Mouse (Mus musculus): ENCODE data around the gene Rxra. TPM values are rescaled to one million over a fixed set of nuclear protein-coding genes. Genes with fewer than 3 reads are reported as not detected.

Rxra gene
- 7.6 and 8.4 TPM in 2 replicates for total RNA-seq (2017)

DNA sequence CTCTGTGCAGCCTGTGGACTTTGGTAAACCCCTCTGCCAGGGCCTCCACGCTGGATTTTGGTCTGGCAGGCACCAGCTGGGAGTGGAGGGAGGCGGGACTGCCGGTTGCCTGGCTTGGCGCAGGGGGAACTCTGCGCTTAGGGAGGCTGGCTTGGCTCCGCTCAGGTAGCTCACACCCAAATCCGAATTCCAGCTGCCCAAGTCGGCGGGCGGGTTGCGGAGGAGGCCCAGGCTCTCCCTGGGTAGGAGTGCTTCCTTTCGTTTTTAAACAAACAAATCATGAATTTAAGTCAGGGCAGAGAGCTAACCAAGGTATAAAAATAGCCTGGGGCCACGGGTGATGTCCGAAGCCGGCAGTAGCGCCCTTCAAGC, at the start of gene Rxra:
TSS of gene Rxra (plus strand) at position 335 of the 372 bp plus-strand sequence.
- ATAC-seq (replicated peaks in 1 of 2; ENCODE audit: insufficient read depth in 1 of 2, low FRiP score in 2 of 2, low TSS enrichment in 1 of 2, low read depth in 1 of 2, poor library complexity in 2 of 2, severe bottlenecking in 2 of 2), result peak in 1 of 2 experiments; percentile 43; a peak in 2 of 4 replicates

DNA sequence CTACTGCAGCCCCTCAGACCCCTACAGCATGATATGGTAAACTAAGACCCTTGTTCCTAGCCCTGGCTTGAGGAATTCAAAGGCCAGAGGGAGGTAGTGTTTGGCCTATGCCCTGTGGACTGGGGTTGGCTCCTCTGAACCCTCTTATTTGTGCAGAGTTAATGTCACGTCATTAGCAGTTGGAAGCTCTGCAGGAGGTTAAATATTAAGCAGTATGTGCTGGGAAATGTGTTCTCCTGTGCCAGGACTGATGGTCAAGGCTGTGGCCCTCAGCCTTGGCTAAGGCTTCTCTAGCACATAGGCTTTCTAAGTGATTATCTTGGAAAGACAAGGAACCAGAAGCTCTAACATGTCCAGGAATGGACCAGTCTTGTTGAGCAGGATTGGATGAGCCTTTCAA, 49.6 kb upstream of the Rxra start:
- ATAC-seq (replicated peaks in 1 of 2; ENCODE audit: insufficient read depth in 1 of 2, low FRiP score in 2 of 2, low TSS enrichment in 1 of 2, low read depth in 1 of 2, poor library complexity in 2 of 2, severe bottlenecking in 2 of 2), result no peak

DNA sequence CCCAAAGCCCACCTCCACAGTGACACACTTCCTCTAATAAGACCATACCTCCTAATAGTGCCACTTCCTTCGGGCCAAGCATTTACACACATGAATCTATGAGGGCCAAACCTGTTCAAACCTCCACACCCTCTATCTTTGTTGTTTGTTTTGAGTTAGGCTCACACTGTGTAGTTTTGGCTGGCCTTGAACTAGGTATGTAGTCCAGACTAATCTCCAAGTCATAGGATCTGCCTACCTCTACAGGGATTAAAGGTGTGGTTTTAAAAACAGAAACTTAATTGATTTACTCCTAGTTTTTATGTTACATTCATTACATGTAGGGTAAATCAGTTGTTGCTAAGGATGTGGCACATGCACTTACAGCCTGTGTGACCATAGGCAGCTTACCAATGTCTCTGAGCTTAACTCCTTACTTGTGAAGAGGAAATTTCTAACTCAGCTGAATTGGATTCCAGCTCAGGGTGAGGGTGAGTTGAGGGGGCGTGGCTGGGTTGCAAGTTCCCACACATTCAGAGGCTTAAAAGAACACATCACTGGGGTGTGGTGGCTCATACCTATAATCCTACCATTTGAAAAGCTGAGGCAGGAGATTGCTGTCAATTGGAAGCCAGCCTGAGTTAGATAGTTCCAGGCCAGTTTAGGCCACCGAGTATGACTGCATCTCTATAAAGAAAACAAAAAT, 45.5 kb upstream of the Rxra start:
- no peak for ATAC-seq (replicated peaks in 1 of 2; ENCODE audit: insufficient read depth in 1 of 2, low FRiP score in 2 of 2, low TSS enrichment in 1 of 2, low read depth in 1 of 2, poor library complexity in 2 of 2, severe bottlenecking in 2 of 2)

DNA sequence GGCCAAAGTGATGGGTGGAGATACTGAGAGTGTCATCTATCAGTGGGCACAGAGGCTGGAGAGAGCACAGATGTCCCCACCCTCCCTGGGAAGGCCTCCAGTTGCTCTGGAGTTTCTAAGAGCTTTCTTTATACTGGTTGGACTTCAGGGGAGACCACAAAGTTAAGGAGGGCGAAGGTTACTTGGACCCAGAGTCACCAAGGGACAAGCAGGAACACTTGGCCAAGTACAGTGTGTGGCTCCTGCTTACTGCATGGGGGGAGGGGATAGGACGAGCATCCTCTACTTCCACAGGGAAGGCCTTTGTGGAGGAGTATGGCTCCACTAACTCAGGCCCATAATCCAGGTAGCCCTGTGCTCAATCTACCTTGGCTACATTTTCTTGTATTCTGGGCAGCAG, 42.8 kb upstream of the Rxra start:
- ATAC-seq (replicated peaks in 1 of 2; ENCODE audit: insufficient read depth in 1 of 2, low FRiP score in 2 of 2, low TSS enrichment in 1 of 2, low read depth in 1 of 2, poor library complexity in 2 of 2, severe bottlenecking in 2 of 2), result no peak

DNA sequence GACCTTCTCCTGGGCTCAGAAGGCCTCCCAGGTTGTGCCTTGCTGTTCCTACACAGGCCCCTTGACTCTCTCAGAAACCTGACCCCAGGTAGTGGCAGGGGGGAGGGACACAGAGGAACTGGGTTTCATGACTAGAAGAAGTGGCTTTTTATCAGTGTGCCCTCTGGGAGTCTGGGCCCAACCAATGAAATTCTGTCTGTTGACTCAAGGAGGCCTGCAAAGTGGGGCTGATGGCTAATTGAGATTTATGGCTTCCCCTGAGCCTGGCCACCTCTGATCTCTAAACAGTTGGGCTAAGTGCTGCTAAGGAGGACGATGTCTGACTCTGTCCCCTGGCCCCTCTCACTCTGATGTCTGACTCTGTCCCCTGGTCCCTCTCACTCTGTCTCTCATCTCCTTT, 42.2 kb upstream of the Rxra start:
- 0 out of 4 replicates have a peak, but pooled peaks of 1 of the 2 experiments have one; percentile 9 for ATAC-seq (replicated peaks in 1 of 2; ENCODE audit: insufficient read depth in 1 of 2, low FRiP score in 2 of 2, low TSS enrichment in 1 of 2, low read depth in 1 of 2, poor library complexity in 2 of 2, severe bottlenecking in 2 of 2)

DNA sequence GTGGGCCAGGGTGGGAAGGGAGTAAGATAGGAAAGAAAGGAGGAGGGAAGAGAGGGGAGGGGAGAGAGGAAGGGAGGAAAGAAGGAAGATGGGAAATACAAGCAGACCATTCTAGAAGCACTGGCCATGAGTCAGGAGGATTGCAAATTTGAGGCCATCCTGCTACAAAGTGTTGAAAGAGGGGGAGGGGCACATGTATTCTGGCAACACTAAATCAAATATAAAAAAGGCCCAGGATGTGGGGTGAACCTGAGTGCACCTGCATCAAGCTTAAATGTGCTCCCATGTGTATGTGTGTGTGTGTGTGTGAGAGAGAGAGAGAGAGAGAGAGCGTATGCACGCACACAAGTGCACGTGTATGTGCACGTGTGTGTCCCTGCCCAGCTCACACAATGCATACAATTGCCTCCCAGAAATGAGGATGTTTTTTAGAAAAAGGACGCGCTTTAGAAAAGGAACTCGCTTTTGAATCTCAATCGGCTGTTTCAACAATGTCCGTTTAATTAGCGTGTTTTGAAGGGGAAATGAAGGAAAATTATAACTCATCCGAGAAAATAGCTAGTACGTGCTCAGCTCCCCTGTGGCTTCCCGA, 41.0 kb upstream of the Rxra start:
- ATAC-seq (replicated peaks in 1 of 2; ENCODE audit: insufficient read depth in 1 of 2, low FRiP score in 2 of 2, low TSS enrichment in 1 of 2, low read depth in 1 of 2, poor library complexity in 2 of 2, severe bottlenecking in 2 of 2), result no peak

DNA sequence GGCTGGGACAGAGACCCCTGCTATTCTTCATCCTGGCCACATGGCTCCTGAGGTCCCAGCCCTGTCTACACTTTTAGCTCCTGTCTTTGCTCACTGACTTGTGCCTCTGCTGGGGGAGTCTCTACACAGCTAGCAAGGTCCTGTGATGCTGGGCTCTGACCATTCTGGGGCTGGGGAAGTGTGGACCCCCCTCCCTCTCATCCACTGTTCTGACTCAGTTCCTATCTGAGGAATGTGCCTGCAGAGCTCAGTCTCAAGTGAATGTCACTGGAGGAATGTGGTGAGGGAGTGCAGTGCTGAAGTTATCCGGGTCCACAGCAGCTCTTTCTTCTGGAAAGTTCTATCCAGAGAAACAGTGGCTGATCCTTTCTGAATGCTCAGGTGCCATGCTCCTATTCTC, 39.4 kb upstream of the Rxra start:
- no peak for ATAC-seq (replicated peaks in 1 of 2; ENCODE audit: insufficient read depth in 1 of 2, low FRiP score in 2 of 2, low TSS enrichment in 1 of 2, low read depth in 1 of 2, poor library complexity in 2 of 2, severe bottlenecking in 2 of 2)

DNA sequence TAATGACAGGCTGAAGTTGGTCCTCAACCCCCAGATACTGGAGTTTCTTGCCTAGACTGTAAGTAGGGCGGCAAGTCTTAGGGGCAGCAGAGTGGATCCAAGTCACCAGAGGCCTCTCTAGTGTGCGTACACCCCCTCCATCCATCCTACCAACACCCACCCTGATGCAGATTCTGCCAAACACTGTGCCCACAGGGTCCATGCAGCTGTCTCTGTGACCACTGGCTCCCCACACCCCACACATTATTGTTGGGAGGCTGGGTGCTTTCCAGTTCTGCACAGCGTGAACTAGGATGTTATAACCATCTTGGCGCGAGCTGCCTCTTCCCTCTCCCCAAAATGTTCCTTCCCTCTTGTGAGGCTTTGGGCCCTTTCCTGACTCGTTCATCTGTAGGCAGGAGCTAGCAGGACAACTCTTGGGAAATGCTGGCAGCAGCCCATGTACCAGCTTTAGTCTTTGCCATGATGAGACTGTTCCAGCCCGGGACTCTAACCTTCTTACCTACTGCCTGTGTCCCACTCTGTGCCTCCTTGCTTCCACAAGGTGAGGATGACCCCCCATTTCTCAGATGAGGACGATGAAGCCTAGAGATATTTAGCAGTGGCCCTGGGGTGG, 38.9 kb upstream of the Rxra start:
- ATAC-seq (replicated peaks in 1 of 2; ENCODE audit: insufficient read depth in 1 of 2, low FRiP score in 2 of 2, low TSS enrichment in 1 of 2, low read depth in 1 of 2, poor library complexity in 2 of 2, severe bottlenecking in 2 of 2), result no peak

DNA sequence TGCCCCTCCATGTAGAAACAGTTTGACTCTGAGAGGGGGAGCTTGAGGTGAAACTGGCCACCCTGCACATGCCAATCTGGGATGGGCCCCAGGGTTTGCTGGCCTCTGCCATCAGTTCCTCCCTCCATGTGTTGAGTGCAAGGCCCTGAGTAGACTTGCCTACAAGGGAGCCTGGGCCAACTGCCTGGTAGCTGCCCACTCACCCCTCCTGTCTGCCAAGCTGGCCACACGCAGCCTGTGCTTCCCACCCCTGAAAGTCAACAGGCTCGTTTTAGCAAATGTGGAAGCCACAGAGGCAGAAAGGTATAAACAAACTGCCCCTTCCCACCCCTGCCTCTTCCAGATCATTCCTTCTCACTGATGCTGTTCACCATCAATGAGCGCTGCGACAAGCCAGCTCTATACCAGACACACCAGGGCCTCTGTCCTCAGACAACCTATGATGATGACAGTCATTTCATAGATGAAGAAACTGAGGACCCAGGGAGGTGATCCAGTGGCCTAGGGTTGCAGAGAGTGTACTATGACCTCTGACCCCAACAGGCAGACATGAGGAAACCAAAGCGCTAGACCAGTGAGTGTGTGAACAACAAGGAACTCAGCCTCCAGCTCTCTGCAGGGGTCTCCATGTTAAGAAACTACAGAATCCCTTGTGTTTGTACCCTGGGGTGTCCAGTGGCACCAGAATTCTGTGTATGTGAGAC, 36.5 kb upstream of the Rxra start:
- no peak for ATAC-seq (replicated peaks in 1 of 2; ENCODE audit: insufficient read depth in 1 of 2, low FRiP score in 2 of 2, low TSS enrichment in 1 of 2, low read depth in 1 of 2, poor library complexity in 2 of 2, severe bottlenecking in 2 of 2)

DNA sequence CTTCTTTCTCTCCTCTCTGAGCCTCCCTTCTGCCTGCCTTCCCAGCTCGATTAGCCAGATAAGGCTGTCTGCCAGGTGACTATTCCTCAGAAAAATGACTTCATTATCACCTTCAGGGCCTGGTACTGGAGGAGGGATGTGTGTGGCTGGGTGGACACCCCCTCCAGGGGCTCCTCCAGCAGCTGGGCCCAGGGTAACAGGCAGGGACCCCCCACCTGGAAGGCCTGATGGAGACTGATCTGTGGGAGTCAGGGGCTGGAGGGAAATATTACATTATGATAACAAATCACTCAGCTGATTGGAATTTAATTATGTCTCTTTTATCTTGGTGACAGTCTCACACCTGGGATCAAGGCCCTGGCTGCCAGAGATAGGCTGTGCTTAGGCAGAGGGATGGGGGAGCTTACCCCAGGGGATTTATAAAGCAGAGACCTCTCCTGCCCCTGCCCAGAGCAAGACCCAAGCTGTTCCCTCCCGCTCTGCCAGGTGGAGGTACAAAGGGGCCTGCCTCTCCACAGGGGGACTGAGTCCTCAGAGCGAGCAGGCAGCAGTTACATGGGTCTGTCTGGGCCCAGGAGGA, 35.2 kb upstream of the Rxra start:
- 0 out of 4 replicates have a peak, but pooled peaks of 1 of the 2 experiments have one; percentile 37 for ATAC-seq (replicated peaks in 1 of 2; ENCODE audit: insufficient read depth in 1 of 2, low FRiP score in 2 of 2, low TSS enrichment in 1 of 2, low read depth in 1 of 2, poor library complexity in 2 of 2, severe bottlenecking in 2 of 2)

DNA sequence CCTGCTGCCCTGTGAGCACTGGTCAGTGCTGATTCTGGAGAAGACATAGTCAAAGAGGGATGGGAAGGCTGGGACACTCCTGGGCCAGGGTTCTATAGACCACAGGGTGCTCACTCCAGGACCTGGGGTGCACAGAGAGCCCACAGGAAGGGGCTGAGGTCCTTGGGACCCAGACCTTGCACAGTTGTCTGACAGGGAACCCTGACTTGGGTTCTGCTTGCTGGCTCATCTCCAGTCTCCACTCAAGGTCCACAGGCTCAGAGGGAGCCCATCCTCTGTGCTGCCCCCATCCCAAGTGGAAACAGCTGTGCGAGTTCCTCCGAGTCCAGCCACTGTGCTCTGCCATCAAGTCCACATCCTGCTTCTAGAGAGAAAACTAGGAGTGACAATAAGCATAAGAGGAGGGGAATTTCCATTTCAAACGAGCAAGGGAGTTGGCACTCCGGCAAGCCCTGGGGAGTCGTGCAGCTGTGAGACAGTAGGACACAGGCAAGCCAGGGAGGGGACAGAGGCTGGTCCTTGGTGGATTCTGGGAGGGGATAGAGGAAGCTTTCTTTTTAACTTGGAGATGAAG, 31.6 kb upstream of the Rxra start:
- no peak for ATAC-seq (replicated peaks in 1 of 2; ENCODE audit: insufficient read depth in 1 of 2, low FRiP score in 2 of 2, low TSS enrichment in 1 of 2, low read depth in 1 of 2, poor library complexity in 2 of 2, severe bottlenecking in 2 of 2)

DNA sequence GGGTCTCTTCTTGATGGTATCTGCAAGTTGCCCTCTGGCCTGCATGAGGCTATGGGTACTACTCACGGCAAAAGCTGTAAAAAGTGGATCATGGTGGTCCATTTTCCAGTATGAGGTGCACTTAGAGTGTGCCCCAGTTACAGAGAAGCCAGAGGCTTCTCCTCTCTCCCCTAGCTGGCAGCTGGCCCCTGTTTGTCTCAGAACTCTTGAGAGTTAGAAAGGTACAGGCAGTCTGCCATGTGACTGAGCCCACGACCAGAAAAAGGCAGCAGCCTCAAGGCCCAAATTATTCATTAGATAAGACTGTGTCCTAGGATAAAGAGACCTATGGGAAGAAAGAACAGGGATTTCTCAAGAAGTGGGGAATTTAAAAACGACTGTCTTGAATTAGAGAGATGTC, 30.8 kb upstream of the Rxra start:
- no peak for ATAC-seq (replicated peaks in 1 of 2; ENCODE audit: insufficient read depth in 1 of 2, low FRiP score in 2 of 2, low TSS enrichment in 1 of 2, low read depth in 1 of 2, poor library complexity in 2 of 2, severe bottlenecking in 2 of 2)

DNA sequence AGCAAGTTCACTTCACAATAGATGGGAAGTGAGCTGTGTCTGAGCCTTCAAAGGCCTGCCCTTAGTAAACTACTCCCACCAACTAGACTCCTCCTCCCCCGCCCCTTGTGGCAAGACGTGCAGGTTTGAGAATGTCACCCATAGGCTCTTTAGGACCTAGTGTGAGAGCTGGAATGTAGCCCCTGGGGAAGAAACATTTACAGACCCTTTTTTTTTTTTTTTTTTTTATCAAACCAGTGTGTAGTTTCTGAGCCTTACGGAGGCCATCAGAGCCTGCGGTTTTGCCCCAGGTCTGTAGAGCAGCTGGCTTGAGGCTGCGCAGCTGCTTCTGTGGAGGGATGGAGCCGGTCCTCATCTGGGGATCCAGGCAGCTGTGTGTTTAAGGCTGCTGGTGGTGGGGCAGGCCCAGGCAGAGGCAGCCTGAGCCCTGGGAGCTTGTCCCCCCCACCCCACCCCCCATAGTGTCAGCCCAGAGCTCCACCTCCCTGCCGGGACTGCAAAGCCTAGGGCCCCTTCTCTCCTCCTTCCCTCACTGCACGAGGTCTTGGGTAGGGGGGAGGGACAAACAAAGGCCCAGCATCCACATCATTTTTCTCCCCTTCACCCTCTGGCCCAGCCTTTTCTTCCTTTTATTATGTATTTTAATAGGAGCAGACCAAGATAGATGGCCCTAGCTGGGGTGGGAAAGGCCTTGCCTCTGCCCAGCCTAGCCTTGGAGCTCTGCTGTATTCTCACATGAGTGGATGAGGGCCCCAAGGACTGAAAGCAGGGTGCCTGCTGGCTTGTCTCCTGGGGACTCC, 26.2 kb upstream of the Rxra start:
- no peak for ATAC-seq (replicated peaks in 1 of 2; ENCODE audit: insufficient read depth in 1 of 2, low FRiP score in 2 of 2, low TSS enrichment in 1 of 2, low read depth in 1 of 2, poor library complexity in 2 of 2, severe bottlenecking in 2 of 2)

DNA sequence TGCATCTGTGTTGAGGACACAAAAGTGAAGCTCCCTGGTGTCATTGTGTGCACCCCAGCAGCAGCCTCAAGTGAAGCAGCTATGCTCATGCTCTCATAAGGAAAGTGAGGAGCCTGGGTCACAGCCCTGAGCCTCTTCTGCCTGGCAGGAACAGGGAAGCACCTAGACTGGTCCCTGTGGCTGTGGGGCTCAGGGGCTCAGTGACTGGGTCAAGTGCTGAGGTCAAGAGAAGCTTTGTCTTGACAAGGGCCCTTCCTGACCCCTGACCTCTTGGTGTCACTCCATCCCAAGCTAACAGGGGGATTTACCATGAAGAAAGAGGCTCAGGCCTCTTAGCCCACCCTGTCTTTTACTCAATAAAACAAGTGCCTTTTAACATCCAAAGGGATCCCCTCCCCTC, 25.2 kb upstream of the Rxra start:
- ATAC-seq (replicated peaks in 1 of 2; ENCODE audit: insufficient read depth in 1 of 2, low FRiP score in 2 of 2, low TSS enrichment in 1 of 2, low read depth in 1 of 2, poor library complexity in 2 of 2, severe bottlenecking in 2 of 2), result no peak

DNA sequence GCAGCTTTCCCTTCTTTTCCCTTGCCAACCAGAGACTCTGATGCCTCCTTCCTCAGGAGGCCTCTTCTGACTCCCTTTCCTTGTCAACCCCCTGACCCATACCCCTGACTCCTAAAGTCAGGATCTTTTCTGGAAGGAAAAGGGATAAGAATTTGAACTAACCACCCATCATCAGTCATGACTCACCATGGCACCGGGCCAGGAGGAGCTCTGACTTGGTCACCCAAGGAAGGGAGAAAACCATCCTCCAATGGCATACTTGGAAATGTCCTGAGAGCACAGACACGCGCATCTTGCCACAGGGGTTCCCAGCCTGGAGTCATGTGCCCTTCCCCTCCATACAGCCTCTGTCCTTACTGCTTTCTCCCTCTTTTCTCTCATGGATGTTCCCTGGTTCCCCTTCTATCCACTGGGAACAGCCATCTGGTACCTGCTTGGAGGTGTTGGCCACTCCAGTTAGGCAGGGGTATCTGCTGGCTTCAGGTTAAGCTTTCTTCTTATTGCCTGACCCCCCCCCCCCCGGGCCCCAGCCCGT, 22.7 kb upstream of the Rxra start:
- ATAC-seq (replicated peaks in 1 of 2; ENCODE audit: insufficient read depth in 1 of 2, low FRiP score in 2 of 2, low TSS enrichment in 1 of 2, low read depth in 1 of 2, poor library complexity in 2 of 2, severe bottlenecking in 2 of 2), result no peak

DNA sequence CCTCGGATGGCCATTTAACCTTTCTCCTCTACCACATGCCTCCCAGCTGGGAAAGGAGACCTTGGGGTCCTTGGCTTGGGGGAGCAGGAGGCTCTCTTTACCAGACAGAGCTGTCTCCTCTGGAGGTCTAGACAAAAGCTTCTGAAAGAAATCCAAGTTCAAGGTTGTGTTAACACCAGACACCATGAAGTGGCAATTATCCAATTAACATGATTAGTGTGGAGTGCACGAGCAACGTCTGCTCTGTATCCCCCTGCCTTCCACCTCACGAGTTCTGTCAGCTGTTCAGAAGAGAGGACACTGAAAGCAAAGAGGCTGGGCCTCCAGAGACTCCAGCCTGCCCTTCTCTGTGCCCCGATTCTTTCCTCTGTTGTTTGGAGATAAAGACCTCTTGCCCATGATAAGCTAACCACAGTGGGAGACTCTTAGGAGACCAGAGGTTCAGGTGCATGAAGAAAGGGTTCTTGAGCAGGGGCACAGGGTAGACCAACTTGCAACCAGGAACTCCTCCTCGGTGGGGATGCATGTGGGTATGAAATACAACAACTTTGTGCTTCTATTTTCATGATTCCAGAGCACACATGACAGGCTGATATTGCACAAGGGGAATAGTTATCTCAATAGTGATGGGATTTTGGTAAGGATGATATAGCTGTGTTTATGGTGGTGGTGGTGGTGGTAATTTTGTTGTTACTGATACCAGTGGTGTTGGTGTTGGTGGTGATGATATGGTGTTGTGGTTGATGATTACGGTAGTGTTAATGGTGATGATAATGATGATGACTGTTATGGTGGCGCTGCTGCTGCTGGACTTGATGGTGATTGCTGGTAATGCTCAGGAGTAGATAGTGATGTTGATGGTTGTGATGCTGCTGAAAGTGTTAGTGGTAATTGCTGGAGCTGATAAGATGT, 21.7 kb upstream of the Rxra start:
- ATAC-seq (replicated peaks in 1 of 2; ENCODE audit: insufficient read depth in 1 of 2, low FRiP score in 2 of 2, low TSS enrichment in 1 of 2, low read depth in 1 of 2, poor library complexity in 2 of 2, severe bottlenecking in 2 of 2), result no peak

Measured in hematopoietic stem cell, adult 5-6 weeks (primary cell).